Mouse (Mus musculus): Measurements from ENCODE around the gene Map2k5. TPM values are rescaled to one million over a fixed set of nuclear protein-coding genes. Genes with fewer than 3 reads are reported as not detected.

Map2k5 gene
- polyA plus RNA-seq, 1 experiment from 2014 or later = 27.3 TPM

GRCm38 (mm10) chr9:63258768-63259167 is 118.9 kb downstream of the Map2k5 start:
- ATAC-seq (ENCODE audit: low read depth) = no peak
- H3K4me2 ChIP-seq (ENCODE audit: low read depth, low read length) = no peak overlapping the region
- H3K9ac ChIP-seq (ENCODE audit: low read length) = no peak overlapping the region
- H3K27ac ChIP-seq (ENCODE audit: low read length) = no peak overlapping the region
- H3K27me3 ChIP-seq (ENCODE audit: control insufficient read depth, insufficient read depth, low read depth, low read length) = no peaks in the 10 kb centered on the region
- no peaks in the 10 kb centered on the region; the same call in 1 of the 2 replicates for H3K36me3 ChIP-seq (ENCODE audit: control insufficient read depth, insufficient read depth, low read length)
- no peaks in the 10 kb centered on the region for H3K9me3 ChIP-seq (ENCODE audit: control insufficient read depth, low read length)
- no peak overlapping the region for H3K4me3 ChIP-seq (ENCODE audit: low read length)
- 40% methylated on average over 3 of the region's 3 CpGs for WGBS
- peaks cover 2% of the 10 kb centered on the region; the same call in 1 of the 2 replicates for H3K4me1 ChIP-seq (replicated peaks; ENCODE audit: control insufficient read depth, insufficient read depth, low read length)

DNA sequence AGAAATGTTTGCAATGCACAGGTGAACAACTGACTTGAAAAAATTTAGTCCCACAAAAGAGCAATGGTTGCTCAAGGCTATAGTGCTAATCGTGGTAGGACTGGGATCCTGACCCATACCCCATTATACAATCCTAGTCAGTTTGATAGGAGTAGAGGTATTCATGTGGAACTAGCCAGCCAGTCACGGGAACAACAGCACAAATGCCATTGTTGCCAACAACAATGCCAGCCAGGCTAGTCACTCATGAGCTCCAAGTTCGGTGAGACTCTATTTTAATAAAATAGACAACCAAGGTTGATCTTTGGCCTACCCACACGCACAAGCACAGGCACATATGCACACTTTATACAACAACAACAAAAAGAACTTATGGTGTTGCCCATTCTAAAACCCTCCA is 120.0 kb downstream of the Map2k5 start:
- Histone ChIP-seq H3K36me3 (ENCODE audit: control insufficient read depth, insufficient read depth, low read length) (no peaks in the 10 kb centered on the region; the same call in 1 of the 2 replicates), H3K9me3 (ENCODE audit: control insufficient read depth, low read length) (no peaks in the 10 kb centered on the region), H3K27ac (ENCODE audit: low read length) (no peak overlapping the region), H3K4me1 (replicated peaks; ENCODE audit: control insufficient read depth, insufficient read depth, low read length) (peaks cover 2% of the 10 kb centered on the region; the same call in 1 of the 2 replicates), H3K27me3 (ENCODE audit: control insufficient read depth, insufficient read depth, low read depth, low read length) (no peaks in the 10 kb centered on the region), H3K9ac (ENCODE audit: low read length) (no peak overlapping the region), H3K4me3 (ENCODE audit: low read length) (no peak overlapping the region), H3K4me2 (ENCODE audit: low read depth, low read length) (no peak overlapping the region)
- 83% methylated on average over 4 of the region's 4 CpGs for WGBS
- ATAC-seq (ENCODE audit: low read depth) = no peak

GRCm38 (mm10) chr9:63250841-63251626 is 126.7 kb downstream of the Map2k5 start:
- no peak for ATAC-seq (ENCODE audit: low read depth)
- no peak overlapping the region for H3K4me3 ChIP-seq (ENCODE audit: low read length)
- no peaks in the 10 kb centered on the region for H3K4me1 ChIP-seq (replicated peaks; ENCODE audit: control insufficient read depth, insufficient read depth, low read length)
- H3K27me3 ChIP-seq (ENCODE audit: control insufficient read depth, insufficient read depth, low read depth, low read length) = no peaks in the 10 kb centered on the region
- H3K9me3 ChIP-seq (ENCODE audit: control insufficient read depth, low read length) = no peaks in the 10 kb centered on the region
- no peaks in the 10 kb centered on the region; the same call in 1 of the 2 replicates for H3K36me3 ChIP-seq (ENCODE audit: control insufficient read depth, insufficient read depth, low read length)
- WGBS = 67% methylated on average over 19 of the region's 19 CpGs
- H3K4me2 ChIP-seq (ENCODE audit: low read depth, low read length) = no peak overlapping the region
- no peak overlapping the region for H3K27ac ChIP-seq (ENCODE audit: low read length)
- H3K9ac ChIP-seq (ENCODE audit: low read length) = no peak overlapping the region

GRCm38 (mm10) chr9:63248095-63248787 is 129.5 kb downstream of the Map2k5 start:
- no peak overlapping the region for H3K27ac ChIP-seq (ENCODE audit: low read length)
- H3K4me1 ChIP-seq (replicated peaks; ENCODE audit: control insufficient read depth, insufficient read depth, low read length) = no peaks in the 10 kb centered on the region
- H3K9ac ChIP-seq (ENCODE audit: low read length) = no peak overlapping the region
- no peak overlapping the region for H3K4me3 ChIP-seq (ENCODE audit: low read length)
- no peaks in the 10 kb centered on the region for H3K27me3 ChIP-seq (ENCODE audit: control insufficient read depth, insufficient read depth, low read depth, low read length)
- no peak for ATAC-seq (ENCODE audit: low read depth)
- no peaks in the 10 kb centered on the region for H3K9me3 ChIP-seq (ENCODE audit: control insufficient read depth, low read length)
- no peaks in the 10 kb centered on the region; the same call in 1 of the 2 replicates for H3K36me3 ChIP-seq (ENCODE audit: control insufficient read depth, insufficient read depth, low read length)
- H3K4me2 ChIP-seq (ENCODE audit: low read depth, low read length) = no peak overlapping the region

DNA sequence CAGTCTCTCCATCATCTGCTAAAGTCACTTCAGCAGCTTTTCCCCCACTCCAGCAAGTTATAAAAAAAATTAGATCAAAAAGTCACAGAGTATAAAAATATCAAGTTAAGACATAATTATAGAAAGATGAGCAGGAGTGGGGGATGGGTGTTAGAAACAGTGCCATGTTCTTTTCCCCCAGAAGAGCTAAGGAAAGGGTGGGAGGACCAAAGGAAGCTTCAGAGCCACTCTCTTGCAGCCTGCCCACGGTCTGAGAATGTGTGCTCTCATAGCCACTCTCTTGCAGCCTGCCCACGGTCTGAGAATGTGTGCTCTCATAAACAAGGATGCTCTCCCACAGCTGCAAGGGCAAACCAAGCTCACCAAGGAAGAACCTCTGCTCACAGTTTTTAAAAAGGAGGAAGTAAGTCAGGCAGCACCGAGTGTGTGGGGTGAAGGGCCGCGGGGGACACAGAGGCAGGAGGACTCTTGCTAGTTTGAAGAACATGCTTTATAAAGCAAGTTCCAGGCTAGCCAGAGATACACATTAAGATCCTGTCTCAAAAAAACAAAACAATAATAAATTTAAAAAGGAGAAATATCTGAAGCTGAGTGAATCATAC is 131.0 kb downstream of the Map2k5 start:
- ATAC-seq (ENCODE audit: low read depth) = no peak
- Histone ChIP-seq H3K36me3 (ENCODE audit: control insufficient read depth, insufficient read depth, low read length) (no peaks in the 10 kb centered on the region; the same call in 1 of the 2 replicates), H3K4me3 (ENCODE audit: low read length) (no peak overlapping the region), H3K9ac (ENCODE audit: low read length) (no peak overlapping the region), H3K4me1 (replicated peaks; ENCODE audit: control insufficient read depth, insufficient read depth, low read length) (no peaks in the 10 kb centered on the region), H3K9me3 (ENCODE audit: control insufficient read depth, low read length) (no peaks in the 10 kb centered on the region), H3K27me3 (ENCODE audit: control insufficient read depth, insufficient read depth, low read depth, low read length) (no peaks in the 10 kb centered on the region), H3K4me2 (ENCODE audit: low read depth, low read length) (no peak overlapping the region), H3K27ac (ENCODE audit: low read length) (no peak overlapping the region)
- 50% methylated on average over 5 of the region's 5 CpGs for WGBS

DNA sequence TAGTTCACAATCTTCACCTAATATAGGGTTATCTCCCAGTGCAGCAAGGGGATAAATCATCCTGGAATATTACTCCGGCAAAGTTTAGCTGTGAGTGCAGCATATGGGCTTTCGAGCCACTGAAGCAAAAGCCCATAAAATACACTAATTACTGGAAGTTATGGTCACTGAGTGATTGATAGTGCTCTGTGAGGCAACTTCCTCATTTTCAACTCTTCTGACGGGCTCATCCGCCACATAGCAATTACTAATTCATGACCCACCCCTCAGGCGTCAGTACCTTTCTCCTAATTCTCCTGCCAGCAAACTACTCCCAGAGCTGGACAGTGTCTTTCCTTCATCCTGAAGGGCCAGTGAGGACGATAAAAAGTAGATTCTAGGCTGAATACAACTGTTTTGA is 135.7 kb downstream of the Map2k5 start:
- H3K27me3 ChIP-seq (ENCODE audit: control insufficient read depth, insufficient read depth, low read depth, low read length) = no peaks in the 10 kb centered on the region
- H3K4me1 ChIP-seq (replicated peaks; ENCODE audit: control insufficient read depth, insufficient read depth, low read length) = no peaks in the 10 kb centered on the region
- H3K9me3 ChIP-seq (ENCODE audit: control insufficient read depth, low read length) = no peaks in the 10 kb centered on the region
- H3K9ac ChIP-seq (ENCODE audit: low read length) = no peak overlapping the region
- H3K4me3 ChIP-seq (ENCODE audit: low read length) = no peak overlapping the region
- H3K4me2 ChIP-seq (ENCODE audit: low read depth, low read length) = no peak overlapping the region
- H3K36me3 ChIP-seq (ENCODE audit: control insufficient read depth, insufficient read depth, low read length) = no peaks in the 10 kb centered on the region; the same call in 1 of the 2 replicates
- no peak for ATAC-seq (ENCODE audit: low read depth)
- H3K27ac ChIP-seq (ENCODE audit: low read length) = no peak overlapping the region
- WGBS = 61% methylated on average over 6 of the region's 6 CpGs

- no peak overlapping the region for H3K4me3 ChIP-seq (ENCODE audit: low read length)
- ATAC-seq (ENCODE audit: low read depth) = no peak
- H3K9me3 ChIP-seq (ENCODE audit: control insufficient read depth, low read length) = no peaks in the 10 kb centered on the region
- H3K27ac ChIP-seq (ENCODE audit: low read length) = no peak overlapping the region
- H3K36me3 ChIP-seq (ENCODE audit: control insufficient read depth, insufficient read depth, low read length) = no peaks in the 10 kb centered on the region; the same call in 1 of the 2 replicates
- H3K27me3 ChIP-seq (ENCODE audit: control insufficient read depth, insufficient read depth, low read depth, low read length) = no peaks in the 10 kb centered on the region
- H3K4me1 ChIP-seq (replicated peaks; ENCODE audit: control insufficient read depth, insufficient read depth, low read length) = no peaks in the 10 kb centered on the region
- H3K4me2 ChIP-seq (ENCODE audit: low read depth, low read length) = no peak overlapping the region
- 60% methylated on average over 8 of the region's 8 CpGs for WGBS
- H3K9ac ChIP-seq (ENCODE audit: low read length) = no peak overlapping the region
Measured at GRCm38 (mm10) chr9:63241241-63241640, 136.5 kb downstream of the Map2k5 start.

- no peak overlapping the region for H3K9ac ChIP-seq (ENCODE audit: low read length)
- H3K9me3 ChIP-seq (ENCODE audit: control insufficient read depth, low read length) = no peaks in the 10 kb centered on the region
- no peaks in the 10 kb centered on the region for H3K4me1 ChIP-seq (replicated peaks; ENCODE audit: control insufficient read depth, insufficient read depth, low read length)
- no peak overlapping the region for H3K4me2 ChIP-seq (ENCODE audit: low read depth, low read length)
- 82% methylated on average over 5 of the region's 5 CpGs for WGBS
- no peaks in the 10 kb centered on the region for H3K27me3 ChIP-seq (ENCODE audit: control insufficient read depth, insufficient read depth, low read depth, low read length)
- no peak overlapping the region for H3K27ac ChIP-seq (ENCODE audit: low read length)
- no peaks in the 10 kb centered on the region for H3K36me3 ChIP-seq (ENCODE audit: control insufficient read depth, insufficient read depth, low read length)
- no peak for ATAC-seq (ENCODE audit: low read depth)
- no peak overlapping the region for H3K4me3 ChIP-seq (ENCODE audit: low read length)
Measured at GRCm38 (mm10) chr9:63234356-63234755, 143.3 kb downstream of the Map2k5 start.

DNA sequence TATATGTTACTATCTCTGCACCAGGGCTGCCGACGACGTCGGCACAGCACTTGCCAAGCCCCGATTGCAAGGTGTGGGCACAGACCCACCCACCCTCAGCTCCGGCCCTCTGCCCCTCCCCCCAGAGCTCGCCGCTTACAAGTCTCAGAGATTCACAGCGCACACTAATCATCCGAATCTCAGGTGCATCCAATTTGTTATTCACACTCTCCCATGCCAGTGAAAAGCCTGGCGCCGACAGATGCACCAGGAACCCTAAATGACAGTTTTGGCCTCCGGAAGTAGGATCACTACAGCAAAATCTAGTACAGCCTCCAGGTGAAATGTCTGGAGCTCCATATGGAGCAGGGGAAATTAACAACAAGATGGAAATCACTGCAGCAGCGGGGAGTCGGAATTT is 147.4 kb downstream of the Map2k5 start:
- H3K9ac ChIP-seq (ENCODE audit: low read length) = no peak overlapping the region
- no peak for ATAC-seq (ENCODE audit: low read depth)
- no peaks in the 10 kb centered on the region for H3K36me3 ChIP-seq (ENCODE audit: control insufficient read depth, insufficient read depth, low read length)
- H3K27me3 ChIP-seq (ENCODE audit: control insufficient read depth, insufficient read depth, low read depth, low read length) = no peaks in the 10 kb centered on the region
- 0 out of 2 replicates have a peak, but pooled peaks cover 2% of the 10 kb centered on the region for H3K4me1 ChIP-seq (replicated peaks; ENCODE audit: control insufficient read depth, insufficient read depth, low read length)
- WGBS = 41% methylated on average over 15 of the region's 15 CpGs
- H3K4me2 ChIP-seq (ENCODE audit: low read depth, low read length) = no peak overlapping the region
- H3K4me3 ChIP-seq (ENCODE audit: low read length) = no peak overlapping the region
- no peak overlapping the region for H3K27ac ChIP-seq (ENCODE audit: low read length)
- no peaks in the 10 kb centered on the region for H3K9me3 ChIP-seq (ENCODE audit: control insufficient read depth, low read length)

All from lung, embryonic 16.5 days (tissue).